ENCODE assay signal across 8 mouse cellular contexts in the genomic region with DNA sequence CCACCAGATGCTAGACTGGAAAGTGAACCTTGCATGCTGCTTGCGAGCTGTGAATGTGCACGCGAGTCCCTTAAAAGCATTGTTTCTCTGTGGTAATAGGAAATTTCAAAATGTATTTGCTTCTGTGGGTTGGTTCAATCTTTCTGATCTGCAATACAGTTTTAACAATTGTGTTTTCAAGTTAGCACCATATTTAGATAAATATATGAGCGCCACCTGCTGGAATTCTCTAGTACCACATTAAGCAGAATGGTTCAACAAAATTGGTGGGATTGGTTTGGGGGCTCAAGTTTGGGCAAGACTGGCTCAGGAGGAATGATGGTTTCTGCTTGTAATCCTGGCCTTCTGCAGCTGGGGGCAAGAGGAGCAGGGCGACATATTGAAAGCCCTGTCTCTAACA. TPM values are rescaled to one million over a fixed set of nuclear protein-coding genes. Genes with fewer than 3 reads are reported as not detected.
DNase-seq lines count a peak whose midpoint lies in the region; ATAC-seq and TF ChIP-seq lines count a peak whose summit lies in the region.

No protein-coding gene starts in this region.

- WGBS in forebrain, postnatal 0 days = 39% methylated on average over 5 of the region's 5 CpGs
- 40% methylated on average over 5 of the region's 5 CpGs for WGBS in forebrain, embryonic 12.5 days

- no peak overlapping the region for H3K4me2 ChIP-seq in forebrain, postnatal 0 days (ENCODE audit: low read depth)
- no peak overlapping the region for H3K4me2 ChIP-seq in forebrain, embryonic 12.5 days

- peak; percentile 86 for DNase-seq in forebrain, postnatal 0 days
- DNase-seq in ovary, postnatal 14 days (ENCODE audit: low spot score) = peak; percentile 35
- DNase-seq in ovary, postnatal 10 days (ENCODE audit: low spot score) = no peak
- DNase-seq in cerebellum, adult 9-10 months = peak; percentile 33
- DNase-seq in kidney, postnatal 14 days = peak; percentile 45
- DNase-seq in spleen, postnatal 4 days (ENCODE audit: low spot score in 2 of 2) = no peak

- H3K9ac ChIP-seq in forebrain, postnatal 0 days = no peak overlapping the region
- no peak overlapping the region for H3K9ac ChIP-seq in forebrain, embryonic 12.5 days

- no peak overlapping the region for H3K27ac ChIP-seq in forebrain, postnatal 0 days (ENCODE audit: low read depth, low read length)
- no peak overlapping the region for H3K27ac ChIP-seq in forebrain, embryonic 12.5 days

- H3K4me3 ChIP-seq in forebrain, postnatal 0 days (ENCODE audit: low read depth, low read length) = no peak overlapping the region
- no peak overlapping the region for H3K4me3 ChIP-seq in forebrain, embryonic 12.5 days (replicated peaks)

- ATAC-seq in forebrain, postnatal 0 days = no peak
- no peak for ATAC-seq in forebrain, embryonic 12.5 days (ENCODE audit: low FRiP score)
- ATAC-seq in megakaryocyte progenitor cell, adult 5-6 weeks (replicated peaks; ENCODE audit: poor library complexity) = peak; percentile 52

- no peaks in the 10 kb centered on the region for H3K9me3 ChIP-seq in forebrain, postnatal 0 days (ENCODE audit: low read length)
- H3K9me3 ChIP-seq in forebrain, embryonic 12.5 days = no peaks in the 10 kb centered on the region

- H3K36me3 ChIP-seq in forebrain, postnatal 0 days (ENCODE audit: insufficient read depth) = no peaks in the 10 kb centered on the region
- H3K36me3 ChIP-seq in forebrain, embryonic 12.5 days (replicated peaks) = no peaks in the 10 kb centered on the region

- H3K4me1 ChIP-seq in forebrain, postnatal 0 days (ENCODE audit: insufficient read depth) = 0 out of 2 replicates have a peak, but pooled peaks cover 3% of the 10 kb centered on the region
- 0 out of 2 replicates have a peak, but pooled peaks cover 4% of the 10 kb centered on the region for H3K4me1 ChIP-seq in forebrain, embryonic 12.5 days

- no peaks in the 10 kb centered on the region for H3K27me3 ChIP-seq in forebrain, postnatal 0 days (ENCODE audit: insufficient read depth, low read length)
- H3K27me3 ChIP-seq in forebrain, embryonic 12.5 days = peaks cover 37% of the 10 kb centered on the region

- TF ChIP-seq CTCF in forebrain, postnatal 0 days (IDR thresholded peaks at IDR 0.05; ENCODE audit: low read depth) = peak; percentile 78

RNA-seq across cellular contexts. Expression of a gene that starts 46.6 kb away (rescaled TPM):
- total RNA-seq in forebrain, postnatal 0 days (2014; rRNA removed) = not detected in 2 replicates
- not detected in 2 replicates for polyA plus RNA-seq in forebrain, postnatal 0 days (2015; fragmentation: Nextera tagmentation; extraction: Ambion mirVana)
- not detected in 2 replicates for polyA plus RNA-seq in forebrain, embryonic 12.5 days (2016; fragmentation: Nextera tagmentation; extraction: Ambion mirVana)
- not detected in 2 replicates for total RNA-seq in megakaryocyte progenitor cell, adult 5-6 weeks (2015)
- not detected in 2 replicates for total RNA-seq in megakaryocyte progenitor cell, adult 5-6 weeks (2017)

Comparison
In these comparisons a context has a peak if more than half of its experiments do, and no peak if none do; other contexts are left out.
1. DNase-seq: peak in forebrain, postnatal 0 days (single experiment), ovary, postnatal 14 days (single experiment), cerebellum, adult 9-10 months (single experiment) and kidney, postnatal 14 days (single experiment); none in ovary, postnatal 10 days (single experiment) and spleen, postnatal 4 days (0 of 2).